Mouse (Mus musculus): ENCODE data around the gene Zfp518a. TPM values are rescaled to one million over a fixed set of nuclear protein-coding genes. Genes with fewer than 3 reads are reported as not detected.

The Zfp518a gene
- polyA plus RNA-seq, 1 experiment from 2014 or later: 11.9 TPM

DNA sequence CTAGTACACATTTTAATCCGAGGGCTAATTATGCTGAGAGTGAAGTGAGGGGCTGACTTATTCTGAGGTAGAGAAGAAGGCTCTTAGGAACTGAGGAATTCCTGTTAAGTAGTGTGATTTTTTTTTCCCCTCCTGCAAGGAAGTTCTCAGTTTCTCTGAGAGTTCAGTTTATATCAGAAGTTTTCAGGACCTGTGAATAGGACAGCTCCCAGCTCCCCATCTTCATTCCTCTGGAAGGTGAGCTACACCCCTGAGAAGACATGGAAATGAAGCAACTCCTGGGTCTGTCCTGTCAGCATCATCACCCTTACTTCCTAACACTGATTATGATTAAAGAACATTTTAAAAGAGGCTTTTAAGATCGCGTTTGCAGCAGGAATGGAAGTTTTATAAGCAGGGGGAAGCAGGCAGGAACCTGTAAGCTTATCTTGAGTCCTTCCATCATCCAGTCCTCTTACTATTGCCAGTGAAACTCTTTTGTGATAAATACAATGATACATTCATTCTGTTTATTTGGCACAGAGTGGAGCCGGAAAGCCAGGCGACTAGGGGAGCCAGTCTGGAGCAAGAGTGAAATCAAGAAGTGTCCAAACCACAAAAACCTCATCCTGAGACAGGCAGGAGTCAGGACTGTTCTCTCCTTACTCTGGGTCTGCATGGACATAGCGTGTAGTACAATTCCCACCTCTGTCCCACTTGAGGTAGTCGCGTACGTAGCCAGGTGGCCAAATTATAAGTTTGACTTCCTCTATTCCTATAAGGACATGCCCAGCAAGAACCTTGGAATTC is 37.3 kb downstream of the Zfp518a start:
- no peaks in the 10 kb centered on the region for H3K4me1 ChIP-seq
- H3K4me2 ChIP-seq (replicated peaks): no peak overlapping the region
- no peaks in the 10 kb centered on the region for H3K36me3 ChIP-seq
- H3K27me3 ChIP-seq (replicated peaks): no peaks in the 10 kb centered on the region
- WGBS: 71% methylated on average over 9 of the region's 9 CpGs
- no peak overlapping the region for H3K9ac ChIP-seq
- H3K4me3 ChIP-seq: no peak overlapping the region
- no peak for ATAC-seq (ENCODE audit: low FRiP score, low read depth)
- H3K9me3 ChIP-seq: no peaks in the 10 kb centered on the region
- no peak overlapping the region for H3K27ac ChIP-seq

DNA sequence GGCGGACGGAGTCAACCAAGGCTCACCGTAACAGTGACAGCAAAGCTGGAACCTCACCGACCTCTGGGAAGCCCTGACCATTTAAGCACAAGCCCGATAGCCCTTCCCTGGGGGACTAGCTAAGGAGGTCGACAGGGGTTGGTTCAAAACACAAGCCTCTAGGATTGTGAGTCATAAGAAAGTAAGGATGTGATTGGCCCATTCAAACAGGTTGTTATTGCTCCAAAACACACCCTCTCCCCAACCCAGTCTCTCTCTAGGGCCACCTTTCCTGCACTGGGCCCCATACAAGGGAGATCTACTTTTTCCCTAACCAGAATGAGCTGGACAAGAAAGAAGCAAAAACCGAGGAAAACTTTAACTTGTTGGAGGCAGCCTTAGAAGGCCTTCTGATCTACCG is 40.9 kb downstream of the Zfp518a start:
- H3K36me3 ChIP-seq: no peaks in the 10 kb centered on the region
- H3K27ac ChIP-seq: no peak overlapping the region
- no peak overlapping the region for H3K4me2 ChIP-seq (replicated peaks)
- H3K4me1 ChIP-seq: no peaks in the 10 kb centered on the region
- no peak overlapping the region for H3K4me3 ChIP-seq
- H3K9ac ChIP-seq: no peak overlapping the region
- H3K27me3 ChIP-seq (replicated peaks): no peaks in the 10 kb centered on the region
- no peak for ATAC-seq (ENCODE audit: low FRiP score, low read depth)
- 42% methylated on average over 8 of the region's 8 CpGs for WGBS
- H3K9me3 ChIP-seq: peaks cover 6% of the 10 kb centered on the region; the same call in 1 of the 2 replicates

DNA sequence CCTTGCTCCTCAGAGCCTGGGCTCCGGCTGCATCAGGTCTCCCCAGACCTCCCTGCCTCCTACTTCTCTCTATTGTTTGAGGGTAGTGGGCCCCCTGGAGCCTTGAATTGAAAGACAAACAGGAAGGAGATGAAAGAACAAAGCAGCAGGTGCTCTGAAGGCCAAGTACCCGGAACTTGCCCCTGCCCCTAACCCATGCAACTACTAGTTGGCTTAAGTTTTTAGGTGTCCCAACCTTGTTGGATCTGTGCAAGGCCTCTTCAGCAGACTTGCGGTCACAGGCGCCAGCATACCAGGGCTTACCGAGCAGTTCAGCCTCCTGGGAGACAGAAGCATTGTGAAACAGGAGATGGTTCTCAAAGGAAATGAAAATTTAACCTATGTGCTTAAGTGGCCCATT is 41.5 kb downstream of the Zfp518a start:
- Histone ChIP-seq H3K4me1 (no peaks in the 10 kb centered on the region), H3K9me3 (peaks cover 6% of the 10 kb centered on the region; the same call in 1 of the 2 replicates), H3K27me3 (replicated peaks) (no peaks in the 10 kb centered on the region), H3K4me2 (replicated peaks) (no peak overlapping the region), H3K4me3 (no peak overlapping the region), H3K9ac (no peak overlapping the region), H3K27ac (no peak overlapping the region), H3K36me3 (no peaks in the 10 kb centered on the region)
- ATAC-seq (ENCODE audit: low FRiP score, low read depth): no peak
- whole genome bisulfite sequencing: 31% methylated on average over 5 of the region's 5 CpGs

DNA sequence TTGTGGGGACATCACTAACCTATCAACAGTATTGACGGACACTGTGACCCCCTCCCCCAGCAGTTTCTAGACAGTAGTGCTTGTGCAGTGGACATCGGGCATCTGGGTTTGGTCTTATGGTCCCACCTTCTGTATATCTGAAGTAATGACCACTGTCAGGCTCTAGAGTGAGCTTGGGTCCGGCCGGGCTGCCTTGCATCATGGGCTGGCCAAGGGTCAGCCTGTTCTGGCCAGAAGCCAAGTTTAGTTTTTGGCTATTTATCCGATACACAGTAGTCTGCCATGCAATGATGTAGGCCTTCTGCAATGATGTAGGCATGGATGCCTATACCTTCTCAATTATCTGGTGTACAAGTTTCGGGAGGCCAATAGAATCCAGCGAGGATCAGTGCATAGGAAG is 49.0 kb downstream of the Zfp518a start:
- no peaks in the 10 kb centered on the region for H3K27me3 ChIP-seq (replicated peaks)
- H3K9ac ChIP-seq: no peak overlapping the region
- 92% methylated on average over 7 of the region's 7 CpGs for WGBS
- ATAC-seq (ENCODE audit: low FRiP score, low read depth): no peak
- peaks cover 6% of the 10 kb centered on the region; the same call in 1 of the 2 replicates for H3K9me3 ChIP-seq
- no peak overlapping the region for H3K27ac ChIP-seq
- no peak overlapping the region for H3K4me2 ChIP-seq (replicated peaks)
- H3K4me3 ChIP-seq: no peak overlapping the region
- no peaks in the 10 kb centered on the region for H3K36me3 ChIP-seq
- H3K4me1 ChIP-seq: no peaks in the 10 kb centered on the region

DNA sequence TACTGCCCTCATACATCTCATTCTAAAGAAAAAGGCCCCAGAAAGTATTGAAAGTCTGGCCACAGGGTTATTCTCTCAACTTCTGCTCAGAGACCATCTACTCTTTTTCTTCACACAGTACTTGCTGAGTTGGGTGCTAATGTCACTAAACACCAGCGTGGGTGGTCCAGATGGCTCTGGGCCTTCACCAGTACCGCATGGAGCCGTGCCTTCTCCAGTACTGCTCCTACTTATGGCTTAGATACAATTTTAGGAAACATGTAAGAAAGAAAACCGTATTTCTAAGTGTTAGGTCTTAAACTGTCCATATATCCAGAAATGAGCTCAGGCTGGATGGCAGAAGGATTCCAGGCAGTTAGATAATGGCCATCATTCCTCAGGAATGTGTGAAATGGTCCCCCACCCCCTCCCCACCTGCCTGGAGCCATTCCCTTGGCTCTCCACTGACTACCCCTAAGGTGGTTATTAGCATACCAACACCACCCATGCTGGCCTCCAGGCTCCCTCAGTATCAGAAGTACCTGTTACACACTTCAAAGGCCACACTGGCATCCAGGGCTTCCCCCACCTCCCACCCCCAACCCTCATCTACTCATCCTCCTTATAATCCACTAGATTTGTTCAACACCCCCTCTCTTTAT is 52.6 kb downstream of the Zfp518a start:
- H3K27me3 ChIP-seq (replicated peaks): no peaks in the 10 kb centered on the region
- ATAC-seq (ENCODE audit: low FRiP score, low read depth): no peak
- no peak overlapping the region for H3K27ac ChIP-seq

DNA sequence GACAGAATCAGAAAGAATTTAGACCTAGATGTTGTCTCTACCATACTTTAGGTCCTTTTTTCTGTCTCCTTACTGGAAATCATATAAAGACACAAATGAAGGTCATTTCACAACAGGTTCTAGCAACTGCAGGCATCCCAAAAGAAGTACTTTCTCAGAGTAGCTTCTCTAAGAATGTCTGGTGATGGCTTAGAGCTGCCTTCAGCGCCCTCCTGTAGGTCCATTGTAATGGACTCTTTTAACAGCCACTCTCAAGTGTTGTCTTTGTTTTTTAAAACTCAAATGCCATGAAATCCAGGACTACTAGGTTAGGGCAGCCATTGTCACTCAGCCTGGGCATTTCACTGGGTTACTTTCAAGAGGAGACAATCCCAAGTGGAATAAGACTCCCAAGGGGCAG is 64.5 kb downstream of the Zfp518a start:
- no peaks in the 10 kb centered on the region for H3K36me3 ChIP-seq
- H3K27ac ChIP-seq: no peak overlapping the region
- no peak overlapping the region for H3K4me3 ChIP-seq
- H3K9me3 ChIP-seq: no peaks in the 10 kb centered on the region
- no peaks in the 10 kb centered on the region for H3K4me1 ChIP-seq
- no peak overlapping the region for H3K4me2 ChIP-seq (replicated peaks)
- 13% methylated on average over 1 of the region's 1 CpGs for WGBS
- ATAC-seq (ENCODE audit: low FRiP score, low read depth): no peak
- no peak overlapping the region for H3K9ac ChIP-seq
- H3K27me3 ChIP-seq (replicated peaks): no peaks in the 10 kb centered on the region

More for the DNA sequence above, 52.6 kb downstream of the Zfp518a start:
- H3K9ac ChIP-seq: no peak overlapping the region
- 90% methylated on average over 4 of the region's 4 CpGs for WGBS
- H3K4me2 ChIP-seq (replicated peaks): no peak overlapping the region
- H3K4me1 ChIP-seq: no peaks in the 10 kb centered on the region
- no peak overlapping the region for H3K4me3 ChIP-seq
- H3K36me3 ChIP-seq: no peaks in the 10 kb centered on the region
- no peaks in the 10 kb centered on the region for H3K9me3 ChIP-seq

DNA sequence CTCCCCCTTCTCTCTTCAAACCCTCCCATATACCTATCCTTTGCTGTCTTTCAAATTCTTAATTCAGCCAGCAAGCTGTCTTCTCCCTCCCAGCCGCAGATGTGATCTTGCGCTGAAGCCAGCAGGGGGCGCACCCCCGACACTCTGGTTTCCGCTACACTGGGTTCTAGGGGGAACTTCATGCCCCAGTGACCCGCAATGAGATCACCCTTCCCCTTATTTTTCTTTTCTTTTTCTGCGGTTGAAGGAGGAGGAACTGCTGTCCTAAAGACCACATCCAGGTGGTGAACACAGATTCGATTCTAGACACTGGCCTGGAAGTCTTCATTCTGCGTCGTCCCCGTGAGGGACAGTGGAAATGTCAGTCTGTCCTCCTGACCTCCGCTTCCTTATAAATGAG is 68.5 kb downstream of the Zfp518a start:
- no peaks in the 10 kb centered on the region for H3K9me3 ChIP-seq
- 47% methylated on average over 12 of the region's 12 CpGs for WGBS
- no peaks in the 10 kb centered on the region for H3K27me3 ChIP-seq (replicated peaks)
- H3K27ac ChIP-seq: no peak overlapping the region
- H3K4me3 ChIP-seq: no peak overlapping the region
- no peak overlapping the region for H3K4me2 ChIP-seq (replicated peaks)
- H3K36me3 ChIP-seq: no peaks in the 10 kb centered on the region
- H3K9ac ChIP-seq: no peak overlapping the region
- no peak for ATAC-seq (ENCODE audit: low FRiP score, low read depth)
- no peaks in the 10 kb centered on the region for H3K4me1 ChIP-seq

DNA sequence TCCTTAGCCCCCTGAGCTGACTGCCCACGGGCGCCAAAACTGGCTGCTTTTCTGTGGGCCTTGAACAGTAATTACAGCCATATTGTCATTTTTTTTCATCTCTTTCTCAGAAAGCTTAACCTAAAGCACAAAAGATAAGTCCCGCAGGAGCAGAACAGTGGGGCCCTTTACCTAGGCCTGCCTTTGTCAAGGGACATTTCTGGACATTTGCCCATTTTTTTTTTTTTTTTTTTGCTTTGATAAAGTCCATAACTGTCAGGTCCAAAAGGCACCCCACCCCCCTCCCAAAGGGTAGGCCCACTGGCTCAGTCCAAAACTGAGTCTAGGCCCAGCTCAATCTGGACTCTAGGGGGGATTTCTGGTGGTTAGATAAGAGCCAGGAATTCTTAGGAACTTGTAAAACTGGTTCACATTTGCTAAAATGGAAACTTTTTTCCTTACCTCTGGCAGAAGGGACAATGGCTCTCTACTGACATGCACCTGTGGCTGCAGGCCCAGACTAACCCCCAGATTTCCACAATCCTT is 69.9 kb downstream of the Zfp518a start:
- no peaks in the 10 kb centered on the region for H3K36me3 ChIP-seq
- no peak overlapping the region for H3K4me3 ChIP-seq
- H3K9me3 ChIP-seq: no peaks in the 10 kb centered on the region
- H3K27ac ChIP-seq: no peak overlapping the region
- 81% methylated on average over 3 of the region's 3 CpGs for WGBS
- no peaks in the 10 kb centered on the region for H3K4me1 ChIP-seq
- no peak overlapping the region for H3K9ac ChIP-seq
- H3K27me3 ChIP-seq (replicated peaks): no peaks in the 10 kb centered on the region
- ATAC-seq (ENCODE audit: low FRiP score, low read depth): no peak
- no peak overlapping the region for H3K4me2 ChIP-seq (replicated peaks)

DNA sequence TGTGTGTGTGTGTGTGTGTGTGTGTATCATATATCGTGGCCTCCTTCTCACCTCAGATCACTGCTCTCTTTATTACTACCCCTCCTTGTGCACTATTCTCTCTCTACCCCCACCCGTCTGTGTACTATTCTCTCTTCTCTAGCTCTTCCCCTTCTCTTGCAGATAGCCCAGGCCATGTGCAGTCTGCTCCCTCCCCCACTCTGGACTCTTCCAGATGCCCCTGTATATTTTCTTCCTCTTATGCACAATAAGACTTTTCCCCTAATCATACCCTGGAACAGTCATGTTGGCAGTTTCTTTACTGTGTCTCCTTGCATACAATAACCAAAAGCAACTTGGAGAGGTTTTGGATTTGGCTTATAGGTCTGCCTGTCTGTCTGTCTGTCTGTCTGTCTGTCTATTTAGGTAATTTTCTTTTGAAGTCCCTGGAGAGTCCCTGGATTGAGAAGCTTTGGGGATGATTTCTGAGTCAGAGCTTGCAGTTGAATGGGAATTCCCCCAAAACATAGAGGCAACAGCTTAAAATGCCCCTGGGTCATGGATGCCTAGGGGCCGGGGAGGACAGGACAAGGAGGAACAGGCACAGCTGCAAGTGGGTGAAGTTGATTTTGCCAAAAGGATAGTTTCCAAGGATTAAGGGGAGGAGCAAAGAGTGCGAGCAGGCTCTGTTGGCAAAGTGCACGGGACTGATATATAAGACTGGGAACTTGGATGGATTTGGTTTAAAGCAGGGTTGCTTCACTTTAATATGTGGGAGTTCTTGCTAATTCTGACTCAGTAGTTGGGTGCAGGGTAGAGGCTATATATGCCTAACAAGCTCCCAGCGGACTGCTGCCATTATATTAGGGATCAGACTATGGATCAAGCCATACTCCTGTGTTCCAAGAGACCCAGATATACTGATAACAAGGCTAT is 70.7 kb downstream of the Zfp518a start:
- no peaks in the 10 kb centered on the region for H3K27me3 ChIP-seq (replicated peaks)
- ATAC-seq (ENCODE audit: low FRiP score, low read depth): no peak
- WGBS: 86% methylated on average over 6 of the region's 6 CpGs
- no peak overlapping the region for H3K27ac ChIP-seq
- no peak overlapping the region for H3K4me2 ChIP-seq (replicated peaks)
- H3K9me3 ChIP-seq: no peaks in the 10 kb centered on the region
- H3K4me1 ChIP-seq: no peaks in the 10 kb centered on the region
- H3K4me3 ChIP-seq: no peak overlapping the region
- H3K9ac ChIP-seq: no peak overlapping the region
- H3K36me3 ChIP-seq: no peaks in the 10 kb centered on the region

Small RNA genes lying within 50 kb of the gene (microRNA-seq; reads per million reads assigned to microRNA genes)
- 1.5 reads per million for gene Mir8092

Other genes starting within 250 kb of the Zfp518a start
- 0.08 and 0.32 TPM in 2 replicates for gene Cc2d2b, start 146.0 kb upstream of the Zfp518a start, polyA plus RNA-seq (2016; fragmentation: Nextera tagmentation; extraction: Ambion mirVana)
- gene Ccnj, start 63.4 kb upstream of the Zfp518a start, polyA plus RNA-seq (2016; fragmentation: Nextera tagmentation; extraction: Ambion mirVana): 28.2 and 35.1 TPM in 2 replicates
- gene Blnk, start 99.8 kb downstream of the Zfp518a start, polyA plus RNA-seq (2016; fragmentation: Nextera tagmentation; extraction: Ambion mirVana): 0.58 and 0.64 TPM in 2 replicates
- gene Dntt, start 134.6 kb downstream of the Zfp518a start, polyA plus RNA-seq (2016; fragmentation: Nextera tagmentation; extraction: Ambion mirVana): 0.15 and 0.17 TPM in 2 replicates
- gene Opalin, start 182.4 kb downstream of the Zfp518a start, polyA plus RNA-seq (2016; fragmentation: Nextera tagmentation; extraction: Ambion mirVana): not detected in 2 replicates